Mouse (Mus musculus) intestine, postnatal 0 days (tissue): ENCODE data around the gene Rnf144b. TPM values are rescaled to one million over a fixed set of nuclear protein-coding genes. Genes with fewer than 3 reads are reported as not detected.

Experiments
- ATAC-seq: fragments of 200-750 bp; cut with Nextera tagmentation; 2 replicates; pipeline ENCODE4 v1.8.0; 2017; ENCODE audit warnings: mild to moderate bottlenecking, moderate TSS enrichment, moderate library complexity
- H3K27ac ChIP-seq: fragments of 300-500 bp; sonication (generic); 2 replicates; pipeline ENCODE4 v1.5.1; 2014; ENCODE audit warnings: mild to moderate bottlenecking, low read depth, low read length, moderate library complexity
- H3K27me3 ChIP-seq: fragments of 300-500 bp; sonication (generic); replicated peaks from 2 replicates; pipeline ENCODE4 v1.6.1; 2014; ENCODE audit warnings: low read length, mixed read lengths; ENCODE audit not compliant: control insufficient read depth, insufficient read depth
- H3K36me3 ChIP-seq: fragments of 300-500 bp; sonication (generic); 2 replicates; pipeline ENCODE4 v1.6.1; 2014; ENCODE audit warnings: mild to moderate bottlenecking, moderate library complexity; ENCODE audit not compliant: control insufficient read depth, insufficient read depth
- H3K4me1 ChIP-seq: fragments of 300-500 bp; sonication (generic); replicated peaks from 2 replicates; pipeline ENCODE4 v1.6.1; 2014; ENCODE audit warnings: antibody characterized with exemption, low read length, mixed read lengths; ENCODE audit not compliant: control insufficient read depth, insufficient read depth
- H3K4me2 ChIP-seq: fragments of 300-500 bp; sonication (generic); replicated peaks from 2 replicates; pipeline ENCODE4 v1.6.1; 2014; ENCODE audit warnings: low read depth, mild to moderate bottlenecking, moderate library complexity
- H3K4me3 ChIP-seq: fragments of 300-500 bp; sonication (generic); 2 replicates; pipeline ENCODE4 v1.5.1; 2014; ENCODE audit warnings: low read depth, low read length
- H3K9ac ChIP-seq: fragments of 300-500 bp; sonication (generic); 2 replicates; pipeline ENCODE4 v1.6.1; 2014; ENCODE audit warnings: mild to moderate bottlenecking, low read depth, low read length
- H3K9me3 ChIP-seq: fragments of 300-500 bp; sonication (generic); 2 replicates; pipeline ENCODE4 v1.6.1; 2016; ENCODE audit warnings: mixed run types; ENCODE audit not compliant: control insufficient read depth
- CTCF ChIP-seq: sonication (generic); IDR thresholded peaks from 2 replicates; pipeline ENCODE4 v1.5.1; 2016; ENCODE audit warnings: low read depth, mild to moderate bottlenecking, control low read depth, antibody characterized with exemption, moderate library complexity
- WGBS: fragments of 180-500 bp; shearing (Covaris S2); extraction: QIAGEN DNeasy Blood & Tissue Kit; methylation state at CpG from one replicate; pipeline ENCODE4 v1.1.7; 2014; 5-methylcytosine and 5-hydroxymethylcytosine counted together
- polyA plus RNA-seq: library from polyadenylated mRNA; unstranded; fragments of >200 nt; fragmentation: Nextera tagmentation; extraction: Ambion mirVana; gene quantifications from 2 replicates; pipeline ENCODE4 v1.2.1, GENCODE M21; 2015

The Rnf144b gene
- polyA plus RNA-seq, 1 experiment from 2014 or later, result 1.7 TPM

DNA sequence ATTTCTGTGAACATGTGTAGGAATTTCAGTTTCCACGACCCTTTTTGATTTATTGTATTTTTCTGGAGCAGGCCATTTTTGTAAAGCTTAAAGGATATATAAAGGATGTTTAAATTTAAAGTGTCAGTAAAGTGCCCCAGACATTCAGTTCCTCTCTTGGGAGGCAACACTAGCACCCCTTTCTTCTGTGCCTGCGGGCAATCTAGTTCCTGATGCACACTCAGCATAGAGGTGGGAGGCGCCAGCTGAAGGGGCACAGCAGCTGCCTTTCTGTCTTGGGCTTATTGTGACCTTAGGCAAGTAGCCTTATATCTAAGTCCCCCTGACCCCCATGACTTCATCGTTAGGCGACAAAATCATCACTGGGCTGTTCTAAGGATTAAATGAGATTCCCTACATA lies 42.3 kb downstream of the Rnf144b start:
- 79% methylated on average over 5 of the region's 5 CpGs for WGBS
- Histone ChIP-seq H3K4me1 (no peaks in the 10 kb centered on the region), H3K9me3 (no peaks in the 10 kb centered on the region), H3K27ac (no peak overlapping the region), H3K4me2 (no peak overlapping the region), H3K4me3 (no peak overlapping the region), H3K27me3 (no peaks in the 10 kb centered on the region), H3K36me3 (no peaks in the 10 kb centered on the region), H3K9ac (no peak overlapping the region)
- no peak for ATAC-seq
- TF ChIP-seq CTCF, result no peak

DNA sequence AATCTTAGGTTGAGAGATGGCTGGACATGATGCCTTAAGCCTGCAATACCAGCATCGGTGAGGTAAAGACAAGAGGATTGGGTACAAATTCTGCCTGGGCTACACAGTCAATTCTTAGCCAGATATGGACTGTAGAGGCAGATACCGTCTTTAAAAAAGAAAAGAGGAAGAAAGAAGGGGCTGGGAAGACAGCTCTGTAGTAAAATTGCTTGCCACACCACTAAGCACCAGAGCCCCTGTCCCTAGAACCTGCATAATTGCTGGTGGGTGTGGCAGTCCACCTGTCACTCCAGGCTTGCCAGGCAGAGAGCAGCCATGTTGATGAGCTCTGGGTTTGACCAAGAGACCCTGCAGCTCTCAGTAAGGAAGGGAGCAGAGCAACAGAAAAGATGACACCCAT lies 42.8 kb downstream of the Rnf144b start:
- Histone ChIP-seq H3K27ac (no peak overlapping the region), H3K4me2 (no peak overlapping the region), H3K4me3 (no peak overlapping the region), H3K4me1 (no peaks in the 10 kb centered on the region), H3K27me3 (no peaks in the 10 kb centered on the region), H3K9me3 (no peaks in the 10 kb centered on the region), H3K36me3 (no peaks in the 10 kb centered on the region), H3K9ac (no peak overlapping the region)
- WGBS, result 89% methylated on average over 2 of the region's 2 CpGs
- no peak for TF ChIP-seq CTCF
- no peak for ATAC-seq

DNA sequence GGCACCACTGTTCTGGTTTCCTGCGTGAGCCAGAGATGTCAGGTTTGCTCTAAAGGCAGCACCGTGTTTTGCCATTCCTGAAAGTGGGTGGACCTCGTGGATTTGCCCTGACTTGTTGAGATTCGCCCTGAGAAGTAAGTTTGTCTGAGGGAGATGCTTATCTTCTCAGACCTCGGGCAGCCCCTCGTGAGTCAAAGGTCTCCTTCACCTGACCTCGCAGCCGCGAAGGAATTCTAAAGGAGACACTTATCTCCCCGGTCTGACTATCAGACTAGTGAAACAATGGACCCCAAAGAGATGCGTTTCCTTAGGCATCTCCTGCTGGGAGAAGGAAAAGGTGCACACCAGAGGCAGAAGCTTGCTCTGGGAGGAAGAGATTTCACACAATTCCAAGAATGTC lies 46.0 kb downstream of the Rnf144b start:
- H3K4me2 ChIP-seq, result no peak overlapping the region
- H3K9me3 ChIP-seq, result no peaks in the 10 kb centered on the region
- WGBS, result 21% methylated on average over 11 of the region's 11 CpGs
- H3K27me3 ChIP-seq, result no peaks in the 10 kb centered on the region
- H3K4me3 ChIP-seq, result no peak overlapping the region
- no peak overlapping the region for H3K9ac ChIP-seq
- no peaks in the 10 kb centered on the region for H3K36me3 ChIP-seq
- TF ChIP-seq CTCF, result no peak
- no peak overlapping the region for H3K27ac ChIP-seq
- no peak for ATAC-seq
- no peaks in the 10 kb centered on the region for H3K4me1 ChIP-seq

DNA sequence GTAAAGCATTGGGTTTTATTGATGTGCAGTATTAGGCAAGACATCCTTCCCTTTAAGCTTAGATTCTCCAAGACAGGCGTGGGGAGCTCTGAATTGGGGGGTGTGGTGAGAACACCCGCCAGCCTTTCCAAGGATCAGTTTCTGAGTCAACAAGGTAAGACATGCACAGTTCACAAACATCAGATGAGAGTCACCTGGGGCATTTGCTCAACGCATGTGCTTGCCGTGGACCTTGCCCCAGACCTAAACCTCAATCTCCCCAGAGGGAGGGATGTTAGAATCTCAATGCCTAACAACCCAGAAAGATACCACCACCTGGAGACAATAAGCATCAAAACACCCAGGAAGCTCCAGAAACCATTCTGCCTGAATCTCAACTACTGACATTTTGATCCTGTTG lies 47.6 kb downstream of the Rnf144b start:
- Histone ChIP-seq H3K4me3 (no peak overlapping the region), H3K4me2 (no peak overlapping the region), H3K9ac (no peak overlapping the region), H3K9me3 (no peaks in the 10 kb centered on the region), H3K36me3 (no peaks in the 10 kb centered on the region), H3K27ac (no peak overlapping the region), H3K4me1 (no peaks in the 10 kb centered on the region), H3K27me3 (no peaks in the 10 kb centered on the region)
- 33% methylated on average over 4 of the region's 4 CpGs for WGBS
- no peak for ATAC-seq
- TF ChIP-seq CTCF, result no peak

DNA sequence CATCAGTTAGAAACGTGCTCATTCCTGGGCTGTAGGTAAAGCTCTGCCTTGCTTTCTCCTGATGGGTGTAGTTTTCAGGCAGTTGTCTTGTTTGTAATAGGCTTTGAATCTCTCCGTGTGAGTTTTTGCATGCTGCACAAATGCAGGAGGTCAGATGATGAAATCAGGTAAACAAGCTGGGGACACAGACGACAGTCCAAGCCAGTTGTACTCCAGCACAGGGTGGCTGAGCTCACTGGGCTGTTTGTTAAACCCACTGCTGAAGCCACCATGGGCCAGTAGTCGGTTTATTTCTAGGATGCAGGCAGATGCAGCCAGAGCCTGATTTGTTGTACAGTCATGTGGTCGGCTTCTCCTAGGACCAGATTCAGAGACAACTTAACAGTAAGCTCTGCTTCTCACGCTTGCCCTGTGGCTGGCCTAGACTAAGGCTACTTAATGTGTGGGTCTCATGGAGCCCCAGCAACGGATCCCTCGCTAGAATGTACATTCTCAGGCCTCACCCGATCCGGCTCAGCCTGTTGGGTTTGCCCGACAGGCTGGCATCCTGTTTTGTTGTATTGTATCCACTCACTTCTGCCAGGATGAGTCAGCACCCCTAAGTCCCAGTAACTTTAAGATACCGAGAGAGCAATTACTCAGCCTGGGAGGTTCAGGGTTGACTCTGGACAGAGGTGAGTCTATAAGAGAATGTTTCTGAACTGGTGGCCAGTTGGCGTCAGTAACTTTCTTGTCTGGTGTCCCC lies 48.5 kb downstream of the Rnf144b start:
- no peak overlapping the region for H3K27ac ChIP-seq

DNA sequence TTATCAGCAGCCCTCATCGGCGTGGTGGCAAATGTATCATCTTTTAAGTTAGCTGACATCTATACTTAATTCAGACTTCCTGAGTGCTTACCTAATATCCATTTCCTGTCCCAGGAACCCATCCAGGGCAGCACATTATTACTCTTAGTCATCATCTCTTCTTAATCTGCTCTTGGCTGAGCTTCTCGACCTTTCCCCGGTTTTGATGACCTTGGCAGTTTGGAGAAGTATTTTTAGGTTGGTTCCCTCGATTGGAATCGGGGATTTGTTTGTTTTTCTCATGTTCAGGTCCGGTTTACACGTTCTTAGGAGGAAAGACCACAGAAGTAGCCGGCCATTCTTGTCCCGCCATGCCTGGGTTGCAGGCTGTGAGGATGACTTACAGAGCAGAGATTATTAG lies 50.4 kb downstream of the Rnf144b start:
- H3K9me3 ChIP-seq, result no peaks in the 10 kb centered on the region
- H3K4me2 ChIP-seq, result no peak overlapping the region
- 79% methylated on average over 10 of the region's 10 CpGs for WGBS
- no peaks in the 10 kb centered on the region for H3K36me3 ChIP-seq
- no peak for TF ChIP-seq CTCF
- H3K9ac ChIP-seq, result no peak overlapping the region
- H3K4me1 ChIP-seq, result no peaks in the 10 kb centered on the region
- no peak for ATAC-seq
- no peak overlapping the region for H3K27ac ChIP-seq
- no peak overlapping the region for H3K4me3 ChIP-seq
- H3K27me3 ChIP-seq, result no peaks in the 10 kb centered on the region

More for the DNA sequence above, 48.5 kb downstream of the Rnf144b start:
- no peak overlapping the region for H3K4me3 ChIP-seq
- ATAC-seq, result no peak
- H3K4me2 ChIP-seq, result no peak overlapping the region
- 64% methylated on average over 13 of the region's 13 CpGs for WGBS
- H3K9ac ChIP-seq, result no peak overlapping the region
- no peaks in the 10 kb centered on the region for H3K27me3 ChIP-seq
- no peaks in the 10 kb centered on the region for H3K4me1 ChIP-seq
- no peaks in the 10 kb centered on the region for H3K9me3 ChIP-seq
- no peaks in the 10 kb centered on the region for H3K36me3 ChIP-seq
- TF ChIP-seq CTCF, result no peak
